Mouse (Mus musculus) spleen, adult 2 months (tissue): ENCODE measurements at regions not wholly inside any gene's neighbourhood (a gene's known extent, or its start where the extent isn't known, plus 50 kb on each side); places are given as distances from the start of the nearest gene placed in this dataset.

Experiments used
- DNase-seq, 2 experiments: peaks; one replicate each; pipeline versions ENCODE4 v3.0.0 to v3.0.0-alpha.2; 2012 to 2021; ENCODE audit warnings: low spot score in 2 of 2, low read depth in 1 of 2
- H3K27ac ChIP-seq: fragments of 200-500 bp; 2 replicates; pipeline ENCODE4 v1.5.1; 2012; ENCODE audit warnings: low read length, inconsistent platforms; ENCODE audit not compliant: insufficient read depth
- H3K27me3 ChIP-seq: fragments of 200-500 bp; 2 replicates; pipeline ENCODE4 v1.6.1; 2012; ENCODE audit warnings: mild to moderate bottlenecking, moderate library complexity, low read length, inconsistent platforms; ENCODE audit not compliant: control insufficient read depth, insufficient read depth
- H3K36me3 ChIP-seq: fragments of 200-500 bp; 2 replicates; pipeline ENCODE4 v1.6.1; 2012; ENCODE audit warnings: mild to moderate bottlenecking, low read length, inconsistent platforms; ENCODE audit not compliant: control insufficient read depth, insufficient read depth
- H3K4me1 ChIP-seq: fragments of 200-500 bp; 2 replicates; pipeline ENCODE4 v1.6.1; 2011; ENCODE audit warnings: inconsistent platforms; ENCODE audit not compliant: control insufficient read depth, insufficient read depth, insufficient read length
- H3K4me3 ChIP-seq: fragments of 200-500 bp; 2 replicates; pipeline ENCODE4 v1.5.1; 2011; ENCODE audit warnings: mild to moderate bottlenecking, inconsistent platforms; ENCODE audit not compliant: insufficient read depth, insufficient read length; ENCODE audit errors: extremely low read depth
- CTCF ChIP-seq: fragments of 200-500 bp; IDR thresholded peaks from 2 replicates; pipeline ENCODE4 v1.5.1; 2011; ENCODE audit warnings: mild to moderate bottlenecking, inconsistent platforms; ENCODE audit not compliant: insufficient read depth, insufficient read length, insufficient replicate concordance; ENCODE audit errors: extremely low read depth
- POLR2A ChIP-seq: fragments of 200-500 bp; IDR thresholded peaks from 2 replicates; pipeline ENCODE4 v1.6.1; 2011; ENCODE audit warnings: low read depth, low read length, inconsistent platforms
- WGBS: fragments of 180-500 bp; shearing (Covaris S2); methylation state at CpG from one replicate; pipeline ENCODE4 v1.1.7; 2018; 5-methylcytosine and 5-hydroxymethylcytosine counted together

DNA sequence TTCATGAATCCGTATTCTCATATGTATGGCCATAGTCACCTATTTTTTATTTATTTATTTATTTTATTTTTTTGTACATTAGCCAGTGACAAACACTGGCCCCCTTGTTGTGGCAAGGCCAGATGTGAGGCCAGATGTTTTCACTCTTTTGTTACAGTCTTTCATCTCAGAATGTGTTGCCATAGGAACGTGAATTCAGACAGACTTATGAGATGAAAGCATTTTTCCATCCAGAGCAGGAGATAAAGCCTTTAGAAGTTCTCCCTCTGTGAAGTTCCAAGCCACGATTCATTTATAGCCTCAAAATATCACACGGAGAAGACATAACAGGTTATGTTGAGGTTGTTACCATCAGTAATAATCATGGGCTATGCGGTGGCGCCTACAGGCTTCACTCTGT is 220.9 kb downstream of the Arpp21 start:
- no peak for DNase-seq
- Histone ChIP-seq H3K36me3 (no peaks in the 10 kb centered on the region), H3K4me1 (no peaks in the 10 kb centered on the region), H3K27ac (no peak overlapping the region), H3K27me3 (no peaks in the 10 kb centered on the region; the same call in 1 of the 2 replicates), H3K4me3 (no peak overlapping the region)
- WGBS: 78% methylated on average over 6 of the region's 6 CpGs
- TF ChIP-seq CTCF (no peak), POLR2A (no peak)

DNA sequence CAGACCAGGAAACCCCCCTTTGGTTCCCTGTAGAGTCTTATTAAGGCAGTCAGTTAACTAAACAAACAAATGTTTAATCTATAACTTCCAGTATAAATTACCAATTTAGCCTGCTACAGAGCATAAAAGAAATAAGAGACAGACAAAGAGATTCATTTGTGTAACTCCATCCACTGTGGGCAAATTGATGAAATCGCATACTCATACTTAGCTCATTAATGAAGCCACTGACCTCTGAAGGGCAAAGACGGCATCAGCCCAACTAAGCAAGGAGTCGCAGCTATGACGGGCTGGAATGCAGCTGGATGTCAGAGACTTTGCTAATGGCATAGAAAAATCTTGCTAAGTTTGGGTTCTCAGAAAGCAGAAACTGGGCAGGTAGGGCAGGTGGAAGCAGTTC is 241.3 kb downstream of the Arpp21 start:
- H3K27me3 ChIP-seq: no peaks in the 10 kb centered on the region
- H3K4me3 ChIP-seq: no peak overlapping the region
- H3K4me1 ChIP-seq: no peaks in the 10 kb centered on the region
- TF ChIP-seq CTCF (no peak), POLR2A (no peak)
- no peak for DNase-seq
- H3K36me3 ChIP-seq: no peaks in the 10 kb centered on the region
- no peak overlapping the region for H3K27ac ChIP-seq
- 89% methylated on average over 4 of the region's 4 CpGs for WGBS

DNA sequence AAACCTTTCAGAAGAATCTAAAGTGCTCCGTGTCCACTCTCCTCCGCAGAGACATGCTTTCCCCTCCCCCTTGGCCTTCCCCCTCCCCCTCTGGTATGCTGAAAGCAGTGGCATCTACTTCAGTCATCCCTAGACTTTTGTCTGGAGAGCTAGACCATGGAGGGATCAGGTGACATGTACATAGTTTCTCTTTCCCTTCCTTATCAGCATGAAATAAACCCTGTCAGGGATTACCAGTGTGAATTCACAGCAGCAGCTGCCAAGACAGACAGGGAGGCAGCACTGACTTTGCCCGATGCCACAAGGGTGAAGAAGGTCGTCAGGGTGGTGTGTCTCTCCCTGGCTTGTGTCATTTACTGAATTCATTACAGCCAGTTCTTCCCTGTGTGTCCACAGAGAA is 241.9 kb downstream of the Arpp21 start:
- TF ChIP-seq CTCF (no peak), POLR2A (no peak)

DNA sequence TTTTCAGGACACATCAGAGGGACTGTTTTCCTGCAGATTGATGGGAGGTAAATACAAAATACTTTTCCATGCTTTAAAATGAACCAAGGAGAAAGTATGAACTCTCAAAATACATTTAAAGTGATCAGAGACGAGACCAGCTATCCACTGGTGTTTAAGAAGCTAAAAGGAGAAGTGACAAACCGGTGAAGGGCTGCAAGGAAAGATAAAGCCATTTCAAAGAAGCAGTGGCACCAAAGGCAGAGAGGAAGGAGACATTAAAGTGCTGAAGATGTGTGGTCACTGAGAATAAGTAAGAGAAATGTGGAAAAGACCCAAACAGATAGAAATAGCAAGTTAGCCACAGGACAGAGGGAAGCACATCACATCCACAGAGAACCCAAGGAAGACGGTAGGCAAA is 245.7 kb downstream of the Arpp21 start:
- H3K36me3 ChIP-seq: no peaks in the 10 kb centered on the region
- no peak overlapping the region for H3K27ac ChIP-seq
- no peak overlapping the region for H3K4me3 ChIP-seq
- no peak for TF ChIP-seq POLR2A
- no peak for TF ChIP-seq CTCF
- H3K4me1 ChIP-seq: no peaks in the 10 kb centered on the region
- 15% methylated on average over 3 of the region's 3 CpGs for WGBS
- H3K27me3 ChIP-seq: no peaks in the 10 kb centered on the region
- no peak for DNase-seq

More for the DNA sequence above, 241.9 kb downstream of the Arpp21 start:
- no peak overlapping the region for H3K27ac ChIP-seq
- H3K36me3 ChIP-seq: no peaks in the 10 kb centered on the region
- H3K27me3 ChIP-seq: no peaks in the 10 kb centered on the region
- no peak for DNase-seq
- no peaks in the 10 kb centered on the region for H3K4me1 ChIP-seq
- H3K4me3 ChIP-seq: no peak overlapping the region
- WGBS: 58% methylated on average over 4 of the region's 4 CpGs

DNA sequence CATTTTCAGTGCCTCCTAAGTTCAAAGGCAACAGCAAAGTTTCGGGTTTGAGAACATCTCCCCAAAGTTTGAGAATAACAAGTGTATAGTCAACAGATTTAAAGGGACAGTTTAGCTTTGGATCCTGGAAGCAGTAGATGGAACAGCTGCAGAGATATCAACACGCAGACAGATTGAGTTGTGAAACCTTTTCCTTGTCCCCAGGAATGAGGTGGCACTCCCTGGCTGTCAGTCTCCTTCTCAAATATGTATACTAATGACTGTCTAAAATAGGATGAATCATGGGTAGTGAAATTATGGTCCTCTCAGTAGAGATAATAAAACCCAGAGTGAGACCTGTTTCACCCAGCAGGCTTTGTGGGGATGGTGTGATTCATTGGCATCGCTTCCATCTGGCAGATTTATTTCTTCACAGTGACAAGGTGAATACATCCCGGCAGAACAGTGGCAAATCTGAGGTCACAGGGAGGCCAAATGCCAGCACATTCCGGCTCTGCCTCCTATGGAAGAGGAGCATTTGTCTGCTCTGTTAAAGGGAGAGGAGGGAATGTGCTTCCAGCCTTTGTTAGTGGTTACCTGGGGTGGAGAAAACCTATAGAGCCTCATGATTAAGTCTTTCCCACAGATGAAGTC is 272.2 kb downstream of the Arpp21 start:
- Histone ChIP-seq H3K4me1 (no peaks in the 10 kb centered on the region), H3K27ac (no peak overlapping the region), H3K4me3 (no peak overlapping the region), H3K36me3 (no peaks in the 10 kb centered on the region), H3K27me3 (no peaks in the 10 kb centered on the region)
- WGBS: 67% methylated on average over 5 of the region's 5 CpGs
- no peak for DNase-seq
- TF ChIP-seq POLR2A (no peak), CTCF (no peak)

DNA sequence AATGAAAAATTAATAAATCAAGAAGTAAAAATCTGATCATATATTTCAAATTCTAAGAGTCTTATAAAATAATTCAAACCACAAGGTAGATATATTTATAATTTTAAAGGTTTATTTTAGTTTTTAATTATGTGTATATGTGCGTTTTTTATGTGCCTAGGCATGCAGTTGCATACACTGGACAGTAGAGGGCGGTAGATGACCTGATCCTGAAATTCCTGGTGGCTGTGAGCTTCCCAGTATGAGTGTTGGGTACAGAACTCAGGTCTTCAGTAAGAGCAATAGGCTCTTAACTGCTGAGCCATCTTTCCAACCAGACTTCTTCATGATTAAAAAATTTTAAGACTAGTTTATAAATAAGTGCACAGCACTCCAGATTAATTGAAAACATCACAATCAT is 267.7 kb upstream of the Stac start:
- no peaks in the 10 kb centered on the region for H3K4me1 ChIP-seq
- no peaks in the 10 kb centered on the region for H3K27me3 ChIP-seq
- H3K4me3 ChIP-seq: no peak overlapping the region
- no peak for TF ChIP-seq POLR2A
- TF ChIP-seq CTCF: no peak
- no peaks in the 10 kb centered on the region for H3K36me3 ChIP-seq
- H3K27ac ChIP-seq: no peak overlapping the region
- 46% methylated on average over 2 of the region's 2 CpGs for WGBS
- no peak for DNase-seq

DNA sequence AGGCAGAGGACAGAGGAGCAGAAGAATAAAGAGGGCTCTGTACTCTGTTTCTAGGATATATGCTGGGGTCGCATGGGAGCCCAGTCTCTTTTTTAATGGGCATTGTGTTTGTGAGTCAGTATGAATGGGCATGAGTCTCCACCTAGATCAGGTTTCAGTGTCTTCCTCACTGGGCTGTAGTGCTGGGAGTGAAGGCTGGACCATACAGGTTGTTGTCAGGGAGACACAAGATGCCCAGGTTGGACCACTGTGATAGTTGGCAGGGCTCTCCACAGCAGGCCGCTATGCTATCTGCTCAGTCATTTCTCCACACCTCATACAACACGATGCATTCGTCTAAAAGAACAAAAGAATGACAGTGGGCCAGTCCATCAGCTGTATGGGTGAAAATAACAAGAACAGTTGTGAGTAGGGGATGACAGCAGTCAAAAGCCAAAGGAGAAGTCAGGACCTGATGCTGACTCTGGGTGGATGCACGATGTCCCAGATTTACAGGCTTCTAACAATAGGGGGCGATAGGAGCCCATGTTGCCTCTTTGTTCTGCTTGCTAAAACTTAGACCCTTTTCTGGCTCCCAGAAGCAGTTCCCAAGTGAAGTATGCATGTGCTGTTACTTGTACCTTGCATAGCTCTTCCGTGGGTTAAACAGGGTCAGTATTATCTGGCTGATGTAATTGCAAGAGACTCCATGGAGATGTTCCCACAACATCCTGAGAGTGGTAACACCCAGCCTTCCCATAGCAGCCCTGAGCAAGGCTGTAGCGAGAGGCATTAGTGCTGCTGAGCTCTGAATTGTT is 249.3 kb upstream of the Stac start:
- TF ChIP-seq POLR2A (no peak), CTCF (no peak)
- Histone ChIP-seq H3K36me3 (no peaks in the 10 kb centered on the region), H3K4me1 (no peaks in the 10 kb centered on the region), H3K4me3 (no peak overlapping the region), H3K27me3 (no peaks in the 10 kb centered on the region), H3K27ac (no peak overlapping the region)
- no peak for DNase-seq
- WGBS: 50% methylated on average over 8 of the region's 8 CpGs
